Comparison of ENCODE assay signal across 9 mouse cellular contexts in genomic region chr2:25577951-25578795, GRCm38 (mm10). TPM values are rescaled to one million over a fixed set of nuclear protein-coding genes. Genes with fewer than 3 reads are reported as not detected.
A peak's percentile ranks its signal among the peaks of the same experiment; 100 is the strongest.
DNase-seq lines count a peak whose midpoint lies in the region; ATAC-seq lines count a peak whose summit lies in the region.
"Had no signal": no experiment of that assay in that cellular context is flagged by ENCODE, and none has a peak within 500 bp of the region (broad histone marks: within the 10 kb centered on the region; RNA-seq: fewer than 3 reads in every experiment).

No protein-coding gene starts in this region.

- peak; percentile 29 for DNase-seq in adrenal gland, postnatal 10 days
- no peak for DNase-seq in adrenal gland, postnatal 25 days
- peak; percentile 18 to 44 for DNase-seq in spleen, postnatal 10 days (ENCODE audit: low spot score in 2 of 2)
- no peak for DNase-seq in spleen, postnatal 14 days (ENCODE audit: low spot score in 2 of 2)
- peak; percentile 65 for DNase-seq in hindbrain, embryonic 11.5 days (ENCODE audit: low spot score)
- DNase-seq in lung, postnatal 10 days: peak; percentile 38
- DNase-seq in natural killer cell, adult 2 months (ENCODE audit: low spot score in 2 of 2): no peak

- H3K4me3 ChIP-seq in hindbrain, embryonic 11.5 days (ENCODE audit: low read depth, low read length): peak overlapping the region; percentile 30
- H3K4me3 ChIP-seq: erythroblast, embryonic 14.5 days had no signal

- H3K27me3 ChIP-seq in hindbrain, embryonic 11.5 days (ENCODE audit: control insufficient read depth, insufficient read depth, low read length): peaks cover 56% of the 10 kb centered on the region

- H3K9me3 ChIP-seq in hindbrain, embryonic 11.5 days (ENCODE audit: control insufficient read depth, low read length): no peaks in the 10 kb centered on the region

- no peak overlapping the region for H3K27ac ChIP-seq in hindbrain, embryonic 11.5 days (ENCODE audit: low read depth, low read length)

- no peaks in the 10 kb centered on the region for H3K36me3 ChIP-seq in hindbrain, embryonic 11.5 days (ENCODE audit: control insufficient read depth, insufficient read depth, low read length)

- ATAC-seq in hindbrain, embryonic 11.5 days (ENCODE audit: low FRiP score): no peak
- no peak for ATAC-seq in monocyte, adult 5-6 weeks (replicated peaks; ENCODE audit: insufficient number of reproducible peaks, low FRiP score, low TSS enrichment, poor library complexity, severe bottlenecking)

- H3K4me1 ChIP-seq in hindbrain, embryonic 11.5 days (replicated peaks; ENCODE audit: control insufficient read depth, insufficient read depth, low read length): peaks cover 24% of the 10 kb centered on the region

- 7% methylated on average over 75 of the region's 75 CpGs for WGBS in hindbrain, embryonic 11.5 days

- peak overlapping the region; percentile 31; the same call in 1 of the 2 replicates for H3K9ac ChIP-seq in hindbrain, embryonic 11.5 days (ENCODE audit: low read depth, low read length)

- H3K4me2 ChIP-seq in hindbrain, embryonic 11.5 days (replicated peaks; ENCODE audit: low read depth, low read length): peak overlapping the region; percentile 40

RNA-seq across cellular contexts. Expression of gene Phpt1, which starts 3.1 kb away (rescaled TPM):
- 10 to 100 TPM; 63.5 to 82.8 TPM for total RNA-seq in adrenal gland, postnatal 10 days (2021)
- total RNA-seq in adrenal gland, postnatal 25 days (2021): 42.8 and 60.5 TPM in 2 replicates
- 161 and 167 TPM in 2 replicates for polyA plus RNA-seq in hindbrain, embryonic 11.5 days (2014; fragmentation: Nextera tagmentation; extraction: Ambion mirVana)
- total RNA-seq in monocyte, adult 5-6 weeks (2017): 0.67 to 1.9 TPM (median 1.1 TPM) in 3 replicates

RNA-seq across cellular contexts. Expression of gene Ajm1, which starts 3.4 kb away (rescaled TPM):
- total RNA-seq in adrenal gland, postnatal 10 days (2021): 1 to 10 TPM; 1.8 to 2.2 TPM
- total RNA-seq in adrenal gland, postnatal 25 days (2021): 1.6 and 2.6 TPM in 2 replicates
- polyA plus RNA-seq in hindbrain, embryonic 11.5 days (2014; fragmentation: Nextera tagmentation; extraction: Ambion mirVana): 0.38 and 0.59 TPM in 2 replicates
- total RNA-seq in monocyte, adult 5-6 weeks (2017): 0.10 TPM in 1 of 3 replicates, not detected in the others
- polyA plus RNA-seq: erythroblast, embryonic 14.5 days had no signal

RNA-seq across cellular contexts. Expression of gene Mamdc4, which starts 3.5 kb away (rescaled TPM):
- 1 to 10 TPM; 1.6 to 6.3 TPM for total RNA-seq in adrenal gland, postnatal 10 days (2021)
- 4.6 and 17.3 TPM in 2 replicates for total RNA-seq in adrenal gland, postnatal 25 days (2021)
- polyA plus RNA-seq in hindbrain, embryonic 11.5 days (2014; fragmentation: Nextera tagmentation; extraction: Ambion mirVana): 3.0 and 4.2 TPM in 2 replicates
- 2.8 to 6.2 TPM in 2 of 3 replicates, not detected in the other for total RNA-seq in monocyte, adult 5-6 weeks (2017)

RNA-seq across cellular contexts. Expression of gene Edf1, which starts 20.5 kb away (rescaled TPM):
- total RNA-seq in adrenal gland, postnatal 10 days (2021): 100 to 1,000 TPM; 266 to 285 TPM
- total RNA-seq in adrenal gland, postnatal 25 days (2021): 270 and 317 TPM in 2 replicates
- polyA plus RNA-seq in hindbrain, embryonic 11.5 days (2014; fragmentation: Nextera tagmentation; extraction: Ambion mirVana): 380 and 436 TPM in 2 replicates
- 80.0 to 121 TPM (median 114 TPM) in 3 replicates for total RNA-seq in monocyte, adult 5-6 weeks (2017)

RNA-seq across cellular contexts. Expression of gene Rabl6, which starts 30.1 kb away (rescaled TPM):
- total RNA-seq in adrenal gland, postnatal 10 days (2021): 10 to 100 TPM; 70.0 to 88.5 TPM
- 108 and 118 TPM in 2 replicates for total RNA-seq in adrenal gland, postnatal 25 days (2021)
- 53.3 and 55.3 TPM in 2 replicates for polyA plus RNA-seq in hindbrain, embryonic 11.5 days (2014; fragmentation: Nextera tagmentation; extraction: Ambion mirVana)
- total RNA-seq in monocyte, adult 5-6 weeks (2017): 42.7 to 71.6 TPM (median 51.7 TPM) in 3 replicates

Comparison
In these comparisons a context has a peak if more than half of its experiments do, and no peak if none do; other contexts are left out.
1. DNase-seq: peak in adrenal gland, postnatal 10 days (single experiment), spleen, postnatal 10 days (2 of 2), hindbrain, embryonic 11.5 days (single experiment) and lung, postnatal 10 days (single experiment); none in adrenal gland, postnatal 25 days (single experiment), spleen, postnatal 14 days (0 of 2) and natural killer cell, adult 2 months (0 of 2).
2. RNA of gene Phpt1, which starts 3.1 kb away (total RNA-seq): 63.5 to 82.8 TPM in adrenal gland, postnatal 10 days and 42.8 to 60.5 TPM in adrenal gland, postnatal 25 days; 0.67 to 1.9 TPM in monocyte, adult 5-6 weeks; every median in the first group is over 10 times any median in the second.